14 mouse cellular contexts compared by ENCODE assay signal in genomic region chrX:93041096-93041495, GRCm38 (mm10).
A peak's percentile ranks its signal among the peaks of the same experiment; 100 is the strongest.
DNase-seq lines count a peak whose midpoint lies in the region; ATAC-seq and TF ChIP-seq lines count a peak whose summit lies in the region.
"Had no signal": no experiment of that assay in that cellular context is flagged by ENCODE, and none has a peak within 500 bp of the region (broad histone marks: within the 10 kb centered on the region; RNA-seq: fewer than 3 reads in every experiment).

No protein-coding gene starts in this region.

- H3K4me3 ChIP-seq in heart, adult 2 months, result no peak overlapping the region
- no peak overlapping the region for H3K4me3 ChIP-seq in neural tube, embryonic 15.5 days (replicated peaks)
- H3K4me3 ChIP-seq: embryonic facial prominence, embryonic 15.5 days; forebrain, embryonic 13.5 days; heart, embryonic 10.5 days; hindbrain, embryonic 10.5 days; liver, embryonic 12.5 days had no signal

- no peaks in the 10 kb centered on the region for H3K9me3 ChIP-seq in neural tube, embryonic 15.5 days (replicated peaks)
- H3K9me3 ChIP-seq: embryonic facial prominence, embryonic 15.5 days; forebrain, embryonic 13.5 days; heart, embryonic 10.5 days; hindbrain, embryonic 10.5 days; liver, embryonic 12.5 days had no signal

- H3K36me3 ChIP-seq in heart, adult 2 months (ENCODE audit: control insufficient read depth, insufficient read depth, low read length), result no peaks in the 10 kb centered on the region
- no peaks in the 10 kb centered on the region for H3K36me3 ChIP-seq in neural tube, embryonic 15.5 days
- H3K36me3 ChIP-seq: embryonic facial prominence, embryonic 15.5 days; heart, embryonic 10.5 days; hindbrain, embryonic 10.5 days; liver, embryonic 12.5 days had no signal

- intact Hi-C loops in heart, postnatal 14 days (cut with DNase I), result loop anchor here (10.0 kb wide), 1 partner anchor 46 kb away; no protein-coding TSS in a partner anchor
- intact Hi-C loops in heart, adult 2 months (cut with DNase I), result no loop called here
- intact Hi-C loops in gastrocnemius, postnatal 14 days (cut with DNase I; ENCODE audit: low total_unique reads), result no loop called here

- no peak for TF ChIP-seq CTCF in heart, adult 2 months (IDR thresholded peaks at IDR 0.05)

- no peak overlapping the region for H3K9ac ChIP-seq in heart, adult 2 months (ENCODE audit: low read depth, low read length)
- H3K9ac ChIP-seq in neural tube, embryonic 15.5 days (replicated peaks), result no peak overlapping the region
- H3K9ac ChIP-seq: embryonic facial prominence, embryonic 15.5 days; forebrain, embryonic 13.5 days; liver, embryonic 12.5 days had no signal

- no peak overlapping the region for H3K4me2 ChIP-seq in neural tube, embryonic 15.5 days
- H3K4me2 ChIP-seq: embryonic facial prominence, embryonic 15.5 days; forebrain, embryonic 13.5 days; liver, embryonic 12.5 days had no signal

- H3K4me1 ChIP-seq in heart, adult 2 months (ENCODE audit: control insufficient read depth, insufficient read depth, low read length), result no peaks in the 10 kb centered on the region
- H3K4me1 ChIP-seq in neural tube, embryonic 15.5 days, result no peaks in the 10 kb centered on the region
- H3K4me1 ChIP-seq: embryonic facial prominence, embryonic 15.5 days; forebrain, embryonic 13.5 days; heart, embryonic 10.5 days; hindbrain, embryonic 10.5 days; liver, embryonic 12.5 days had no signal

- WGBS in heart, adult 2 months, result 78% methylated on average over 1 of the region's 1 CpGs
- 89% methylated on average over 1 of the region's 1 CpGs for WGBS in neural tube, embryonic 15.5 days

- no peak for TF ChIP-seq EP300 in heart, adult 2 months (IDR thresholded peaks at IDR 0.05; ENCODE audit: insufficient read depth, low read depth, low read length)

- ATAC-seq in neural tube, embryonic 15.5 days (ENCODE audit: low FRiP score), result no peak
- ATAC-seq: forebrain, embryonic 13.5 days; liver, embryonic 12.5 days had no signal

- DNase-seq in heart, postnatal 14 days, result peak; percentile 3 to 5
- DNase-seq in heart, adult 2 months, result no peak
- peak; percentile 1 to 3 for DNase-seq in cerebellum, adult 18-20 months
- peak; percentile 30 to 40 for DNase-seq in cerebellum, postnatal 14 days
- DNase-seq in layer of hippocampus, postnatal 14 days (ENCODE audit: low spot score in 2 of 2), result peak; percentile 29 to 50
- no peak for DNase-seq in gastrocnemius, postnatal 14 days

- no peaks in the 10 kb centered on the region for H3K79me2 ChIP-seq in heart, adult 2 months (replicated peaks; ENCODE audit: control insufficient read depth, insufficient read depth, low read length)

- no peak overlapping the region for H3K27ac ChIP-seq in heart, adult 2 months
- H3K27ac ChIP-seq in neural tube, embryonic 15.5 days (replicated peaks), result no peak overlapping the region
- H3K27ac ChIP-seq: embryonic facial prominence, embryonic 15.5 days; forebrain, embryonic 13.5 days; heart, embryonic 10.5 days; hindbrain, embryonic 10.5 days; kidney, postnatal 0 days; liver, embryonic 12.5 days; stomach, postnatal 0 days had no signal

- H3K27me3 ChIP-seq in heart, adult 2 months (ENCODE audit: control insufficient read depth, insufficient read depth, low read length), result no peaks in the 10 kb centered on the region
- H3K27me3 ChIP-seq in neural tube, embryonic 15.5 days (replicated peaks), result no peaks in the 10 kb centered on the region
- H3K27me3 ChIP-seq: embryonic facial prominence, embryonic 15.5 days; forebrain, embryonic 13.5 days; liver, embryonic 12.5 days had no signal

- TF ChIP-seq POLR2A in heart, adult 2 months (IDR thresholded peaks at IDR 0.05; ENCODE audit: insufficient read depth, low read depth, low read length), result no peak

Comparison
In these comparisons a context has a peak if more than half of its experiments do, and no peak if none do; other contexts are left out.
1. DNase-seq: peak in heart, postnatal 14 days (2 of 2), cerebellum, adult 18-20 months (2 of 2), cerebellum, postnatal 14 days (2 of 2) and layer of hippocampus, postnatal 14 days (2 of 2); none in heart, adult 2 months (0 of 2) and gastrocnemius, postnatal 14 days (single experiment).